Mouse (Mus musculus): ENCODE measurements around the gene Hcar1.

Hcar1 gene

DNA sequence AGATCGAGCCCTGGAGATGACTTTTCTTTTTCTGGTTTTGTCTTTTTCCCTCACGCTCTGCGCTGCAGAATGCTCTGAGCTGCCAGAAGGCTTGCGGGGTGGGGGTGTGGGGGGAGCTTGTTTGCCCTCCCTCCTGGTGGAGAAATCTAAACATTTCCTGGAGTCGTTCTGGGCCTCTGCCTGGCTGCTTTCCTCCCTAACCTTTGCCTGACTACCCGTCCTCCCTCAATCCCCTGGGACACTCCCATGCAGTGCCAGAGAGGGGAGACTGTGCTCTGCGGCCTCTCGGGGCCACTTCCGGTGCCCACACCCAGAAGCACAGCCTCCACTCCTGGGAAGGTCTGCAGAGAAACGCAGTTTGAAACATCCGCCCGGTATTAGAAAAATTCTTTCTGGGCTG, at the start of gene Hcar1:
Hcar1 (minus strand) TSS at position 93 of the 400 bp plus-strand sequence.
- ATAC-seq (ENCODE audit: low TSS enrichment): no peak

DNA sequence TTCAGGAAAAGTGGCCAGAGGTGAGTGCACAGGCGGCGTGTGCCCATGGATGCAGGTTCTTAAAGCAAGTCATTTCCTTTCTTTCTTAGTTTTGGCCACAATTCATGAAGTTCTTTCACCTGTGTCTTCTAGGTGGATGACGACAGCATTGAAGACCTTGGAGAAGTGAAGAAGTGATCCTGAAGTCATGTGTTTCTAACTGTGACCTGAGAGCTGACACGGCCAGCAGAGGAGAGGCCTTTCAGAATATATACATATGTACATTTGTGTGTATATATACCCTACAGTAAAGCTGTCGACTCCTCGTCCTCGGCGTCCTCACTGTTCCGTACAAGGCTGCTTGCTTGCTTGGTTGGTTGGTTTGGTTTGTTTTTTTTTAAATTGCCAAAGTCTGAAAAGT, 47.3 kb upstream of the Hcar1 start, which contains the start of gene Gm43518:
Gm43518 (plus strand) TSS at position 301 of the 400 bp plus-strand sequence.
- ATAC-seq (ENCODE audit: low TSS enrichment): no peak

DNA sequence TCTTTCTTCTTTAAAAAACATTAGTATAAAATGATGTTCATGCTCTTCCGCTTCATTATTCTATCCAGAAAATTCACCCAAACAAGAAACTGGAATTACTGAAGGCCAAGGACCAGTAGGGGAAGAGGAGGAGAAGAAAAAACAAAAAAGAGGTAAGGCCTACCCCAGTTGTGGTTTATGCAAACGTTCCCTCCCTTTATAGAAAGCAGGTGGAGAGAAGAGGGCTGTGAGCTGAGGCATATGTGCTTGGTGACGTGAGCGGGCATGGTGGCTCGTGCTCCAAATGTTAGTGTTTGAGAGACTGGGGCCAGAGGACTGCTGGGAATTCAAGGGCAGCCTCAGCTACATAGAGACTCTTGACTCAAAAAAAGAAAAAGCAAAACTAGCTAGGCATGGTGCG, 42.3 kb upstream of the Hcar1 start:
- ATAC-seq (ENCODE audit: low TSS enrichment): 0 out of 2 replicates have a peak, but pooled peaks have one; percentile 47

DNA sequence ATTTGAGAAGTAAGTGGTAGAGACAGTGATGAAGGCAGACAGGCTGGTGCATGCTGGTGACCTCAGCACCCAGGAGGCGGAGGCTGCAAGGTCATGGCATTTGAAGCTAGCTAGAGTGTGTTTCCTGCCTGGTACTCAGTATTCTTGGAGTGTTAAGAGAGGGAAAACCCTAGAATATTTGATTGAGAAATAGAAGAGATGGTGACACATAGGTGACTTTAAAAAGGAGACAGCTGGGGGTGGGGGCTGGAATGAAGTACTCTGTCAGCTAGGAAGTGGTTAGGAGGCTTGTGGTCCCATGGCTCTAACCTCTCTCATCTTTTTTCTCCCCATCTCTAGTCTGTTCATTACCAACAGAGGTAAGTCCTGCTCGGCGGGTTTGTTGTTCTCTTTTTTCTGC, 35.0 kb upstream of the Hcar1 start:
- ATAC-seq (ENCODE audit: low TSS enrichment): no peak

DNA sequence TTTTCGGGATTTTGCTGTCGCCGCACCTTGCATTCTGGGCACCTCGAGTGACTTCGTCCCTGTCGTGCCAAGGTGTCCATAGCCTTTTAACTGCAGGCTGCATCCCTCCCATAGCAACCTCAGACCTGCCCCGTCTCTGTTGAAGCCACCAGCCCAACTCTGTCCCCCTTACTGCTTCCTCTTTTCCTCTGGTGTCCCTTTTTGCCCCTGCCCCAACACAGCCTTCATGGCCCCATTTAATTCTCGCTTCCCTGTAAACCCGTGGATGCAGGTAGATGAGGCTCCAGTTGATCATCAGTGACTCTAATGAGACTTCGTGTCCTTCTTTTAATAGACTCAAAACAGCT, 27.8 kb upstream of the Hcar1 start:
- ATAC-seq (ENCODE audit: low TSS enrichment): no peak; the same call in 1 of the 2 replicates

DNA sequence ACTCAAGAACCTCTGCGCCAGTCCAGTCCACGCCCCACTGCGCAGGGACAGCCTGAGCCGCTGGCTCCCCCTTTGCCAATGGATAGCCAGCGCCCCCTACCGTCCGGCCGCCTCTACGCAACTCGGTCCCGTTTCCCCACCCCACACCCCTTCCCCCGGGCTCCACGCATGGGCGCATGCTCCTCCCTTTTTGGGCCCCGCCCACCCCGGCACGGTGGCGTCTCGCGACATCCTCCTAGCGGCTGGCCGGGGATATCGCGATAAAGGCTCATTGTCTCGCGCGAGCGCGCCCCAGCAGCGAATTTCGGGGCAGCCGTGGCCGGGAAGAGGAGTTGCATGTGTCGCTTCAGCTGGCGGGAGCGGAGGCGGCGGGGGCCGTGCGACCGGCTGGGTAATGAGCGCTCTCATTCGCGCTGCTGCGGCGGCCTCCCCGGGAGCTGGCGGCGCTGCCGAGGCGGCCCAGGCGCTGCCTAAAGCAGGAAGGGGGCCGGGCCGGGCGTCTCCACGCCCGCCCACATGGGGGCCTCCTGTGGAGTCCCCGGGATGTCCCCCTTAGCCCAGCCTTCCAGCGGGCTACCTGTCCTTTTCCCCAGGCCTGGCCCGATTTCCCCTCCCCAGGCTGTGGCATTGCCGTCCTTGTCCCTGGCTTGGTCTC, 27.3 kb upstream of the Hcar1 start, which contains the start of gene Denr:
Denr (plus strand) TSS at position 200 of the 655 bp plus-strand sequence.
- ATAC-seq (ENCODE audit: low TSS enrichment): peak; percentile 96

DNA sequence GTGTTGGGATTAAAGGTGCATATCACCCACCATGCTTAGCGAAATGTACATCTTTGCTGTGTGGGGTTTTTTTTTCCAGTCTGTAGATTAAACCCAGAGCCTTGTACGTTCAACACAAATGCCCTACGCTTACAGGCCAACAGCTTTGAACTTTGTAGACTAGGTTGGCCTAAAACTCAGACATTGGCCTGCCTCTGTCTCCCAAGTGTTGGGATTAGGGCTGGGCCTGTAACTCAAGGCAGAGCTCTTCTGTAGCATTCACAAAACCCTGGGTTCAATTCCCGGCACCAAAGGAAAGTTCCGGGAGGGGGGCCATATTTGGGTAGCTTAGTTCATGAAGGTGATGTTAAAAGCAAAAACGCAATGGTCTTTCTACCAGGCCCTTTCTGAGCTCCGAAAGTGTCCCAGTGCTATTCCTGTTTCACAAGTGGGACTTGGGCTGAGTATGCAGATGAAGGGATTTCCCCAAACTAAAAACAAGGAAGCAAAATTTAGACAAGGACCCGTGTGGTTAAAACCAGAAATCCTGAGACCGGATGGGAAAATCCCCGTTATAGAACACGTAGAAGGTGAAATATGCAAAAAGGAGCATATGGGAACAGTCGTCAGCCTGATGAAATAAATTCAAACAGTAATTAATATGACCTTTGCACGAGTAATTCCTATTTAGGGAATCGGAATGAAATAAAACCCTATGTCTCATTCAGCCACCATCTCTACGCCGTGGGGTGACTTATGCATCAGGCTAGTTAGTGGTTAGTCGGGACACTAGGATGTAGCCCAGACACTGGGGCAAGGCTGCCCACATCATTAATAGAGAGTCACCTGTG, 26.5 kb upstream of the Hcar1 start:
- no peak for ATAC-seq (ENCODE audit: low TSS enrichment)

DNA sequence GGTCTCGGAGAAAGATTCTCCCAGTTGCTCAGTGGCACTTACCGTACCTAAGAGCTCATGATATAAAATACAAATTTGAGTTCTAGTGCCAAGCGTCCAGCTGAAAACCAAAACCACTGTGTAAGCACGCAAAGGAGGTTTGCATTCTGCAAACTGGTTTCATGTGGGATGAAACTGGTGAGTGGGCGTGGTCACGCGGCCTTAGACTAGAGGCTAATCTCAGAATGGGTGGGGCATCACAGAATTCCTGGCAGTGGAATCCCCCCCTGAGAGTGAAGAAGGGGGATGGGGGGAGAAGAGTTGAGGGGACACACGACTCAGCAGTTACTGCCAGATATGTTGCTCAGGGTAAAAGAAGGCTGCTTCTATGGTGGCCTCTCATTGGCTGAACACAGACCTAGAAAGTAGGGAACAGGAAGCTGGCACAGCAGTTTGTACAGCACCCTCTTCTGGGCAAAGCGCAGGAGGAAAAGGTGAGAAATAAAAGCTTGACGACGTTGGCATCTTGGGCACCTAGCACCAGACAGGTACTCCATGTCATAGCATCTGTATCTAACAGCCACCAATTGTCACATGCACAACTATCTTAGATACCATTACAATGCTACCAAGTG, 24.3 kb upstream of the Hcar1 start:
- no peak for ATAC-seq (ENCODE audit: low TSS enrichment)

DNA sequence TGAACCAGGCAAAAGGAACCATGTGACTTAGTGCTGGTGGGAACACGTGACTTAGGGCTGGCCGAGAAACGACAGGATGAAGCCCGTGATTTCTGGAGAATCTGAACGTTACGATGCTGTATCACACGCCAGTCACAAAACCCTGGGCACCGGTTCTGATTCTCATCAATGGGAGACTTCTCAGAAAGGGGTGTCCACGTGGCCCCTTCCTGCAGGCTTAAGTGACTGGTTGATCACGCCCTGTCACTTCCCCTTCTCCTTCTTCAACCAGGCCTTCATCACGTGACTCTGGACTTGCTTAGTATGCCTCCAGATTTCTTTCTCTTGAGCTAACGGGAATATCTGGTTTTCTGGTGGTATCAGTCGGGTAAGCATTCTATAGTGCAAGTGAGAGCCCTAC, 17.5 kb upstream of the Hcar1 start:
- ATAC-seq (ENCODE audit: low TSS enrichment): no peak

DNA sequence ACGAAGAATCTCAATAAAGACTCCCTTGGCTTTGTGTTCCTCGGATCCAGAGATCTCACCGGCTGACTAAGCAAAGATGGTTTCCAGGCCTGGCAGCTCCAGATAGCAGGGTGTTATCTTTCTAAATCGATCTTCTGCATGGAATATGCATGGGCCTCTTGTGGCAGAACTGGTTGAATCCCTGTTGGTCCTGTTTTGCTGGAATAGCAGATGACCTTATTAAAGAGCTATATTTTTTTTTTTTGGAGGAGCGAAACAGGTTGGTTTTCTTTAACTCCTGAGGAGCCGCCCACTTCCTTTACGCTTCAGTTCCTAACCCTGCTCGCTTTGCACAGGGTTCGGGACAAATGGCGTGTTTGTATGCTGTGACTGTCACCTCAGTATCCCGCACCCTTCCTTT, 16.6 kb upstream of the Hcar1 start:
- no peak for ATAC-seq (ENCODE audit: low TSS enrichment)

DNA sequence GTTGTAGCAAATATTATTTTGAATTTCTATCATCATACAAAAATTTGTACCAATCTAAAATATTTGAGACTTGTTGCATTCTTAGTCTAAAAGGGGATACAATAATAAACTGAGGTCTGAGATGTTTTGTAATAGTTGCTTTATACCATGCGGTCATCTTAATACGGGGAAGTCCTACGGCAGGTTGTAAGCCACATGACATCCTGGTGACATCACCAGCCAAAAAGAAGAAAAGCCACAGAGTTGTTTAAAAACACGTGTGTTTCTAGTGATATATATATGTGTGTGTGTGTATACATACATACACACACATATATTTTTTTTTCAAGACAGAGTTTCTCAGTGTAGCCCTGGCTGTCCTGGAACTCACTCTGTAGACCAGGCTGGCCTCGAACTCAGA, 13.7 kb upstream of the Hcar1 start:
- no peak for ATAC-seq (ENCODE audit: low TSS enrichment)

DNA sequence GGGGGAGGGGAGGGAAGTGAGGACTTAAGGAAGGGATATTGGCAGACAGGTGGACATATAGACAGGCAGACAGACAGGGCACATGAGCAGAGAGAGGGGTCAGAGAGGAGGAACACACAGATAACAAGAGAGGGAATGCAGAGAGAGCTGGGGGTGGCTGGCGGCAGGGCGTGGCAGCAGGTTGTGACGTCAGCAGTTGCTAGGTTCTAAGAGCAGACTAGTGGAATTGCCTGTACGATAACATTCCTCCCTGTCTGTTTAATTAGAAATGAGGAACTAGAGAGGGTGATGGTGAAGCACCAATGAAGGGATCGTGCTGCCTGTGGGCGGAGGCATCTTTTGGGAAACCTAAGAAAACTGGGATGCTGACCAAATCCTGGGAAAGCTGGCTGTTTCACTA, 11.8 kb upstream of the Hcar1 start:
- ATAC-seq (ENCODE audit: low TSS enrichment): no peak

DNA sequence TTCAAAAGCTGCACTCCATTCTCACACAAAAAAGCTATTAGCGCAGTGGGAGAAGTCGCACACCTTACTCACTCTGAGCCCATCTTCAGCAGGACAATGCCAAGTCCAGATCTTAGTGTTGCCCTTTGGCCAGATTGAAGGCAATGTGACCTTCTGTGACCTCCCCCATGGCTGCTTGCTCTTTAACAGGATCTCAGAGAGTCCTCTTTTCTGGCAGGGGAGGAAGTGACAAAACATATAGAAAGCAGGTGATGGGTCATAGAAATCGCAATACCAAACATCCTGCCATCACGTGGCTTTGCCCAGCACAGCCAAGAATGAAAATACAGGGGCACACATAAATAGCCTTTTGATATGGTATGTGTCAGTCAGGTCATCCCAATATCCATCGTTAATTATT, 11.2 kb upstream of the Hcar1 start:
- no peak for ATAC-seq (ENCODE audit: low TSS enrichment)

DNA sequence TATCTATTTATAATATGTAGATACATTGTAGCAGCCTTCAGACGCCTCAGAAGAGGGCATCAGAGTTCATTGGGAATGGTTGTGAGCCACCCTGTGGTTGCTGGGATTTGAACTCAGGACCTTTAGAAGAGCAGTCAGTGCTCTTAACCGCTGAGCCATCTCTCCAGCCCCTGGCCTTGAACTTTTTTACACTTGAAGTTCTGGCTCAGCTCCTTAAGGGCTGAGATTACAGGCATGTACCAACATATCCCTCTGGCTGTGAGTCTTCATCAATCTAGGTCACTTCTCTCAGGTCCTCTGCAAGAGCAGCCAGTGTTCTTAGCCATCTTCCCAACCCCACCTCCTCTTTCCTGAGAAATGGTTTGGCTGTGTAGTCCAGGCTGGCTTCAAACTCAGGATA, 10.5 kb upstream of the Hcar1 start:
- ATAC-seq (ENCODE audit: low TSS enrichment): no peak

DNA sequence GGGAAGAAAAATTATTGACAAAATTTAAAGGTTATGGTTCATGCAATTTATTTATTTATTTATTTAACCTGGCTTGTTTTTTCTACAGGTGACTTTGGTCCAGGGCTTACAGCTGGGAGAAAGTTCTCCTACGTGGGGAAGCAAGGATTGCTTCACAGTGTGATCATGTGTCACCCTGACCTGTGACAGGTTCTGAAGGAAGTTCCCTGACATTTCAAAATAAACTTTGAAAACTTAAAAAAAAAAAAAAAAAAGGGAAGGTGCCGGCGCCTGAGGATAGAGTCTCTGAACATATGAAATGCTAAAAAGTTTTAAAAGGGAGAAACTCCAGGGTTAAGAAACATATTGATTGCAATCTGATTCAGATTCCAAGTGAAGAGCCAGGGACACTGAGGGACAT, 6.5 kb upstream of the Hcar1 start:
- no peak for ATAC-seq (ENCODE audit: low TSS enrichment)

DNA sequence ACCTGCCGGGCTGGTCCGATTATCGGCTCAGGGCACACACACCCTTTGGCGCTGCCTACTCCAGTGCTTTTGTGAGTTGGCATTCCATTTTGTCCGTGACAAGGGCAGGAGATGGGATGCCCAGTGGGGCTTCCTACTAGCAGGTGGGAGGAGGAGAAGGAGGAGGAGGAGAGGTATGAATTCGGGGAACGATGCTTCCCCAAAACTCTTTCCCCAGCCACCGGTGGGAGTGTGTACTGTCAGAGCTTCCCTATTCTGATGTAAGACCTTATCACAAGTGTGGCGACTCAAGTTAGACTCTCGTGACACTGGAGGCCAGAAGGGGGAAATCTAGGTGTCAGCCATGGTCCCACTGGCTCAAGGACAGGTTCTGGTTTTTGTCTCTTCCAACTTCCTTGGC, 4.5 kb upstream of the Hcar1 start:
- no peak for ATAC-seq (ENCODE audit: low TSS enrichment)

DNA sequence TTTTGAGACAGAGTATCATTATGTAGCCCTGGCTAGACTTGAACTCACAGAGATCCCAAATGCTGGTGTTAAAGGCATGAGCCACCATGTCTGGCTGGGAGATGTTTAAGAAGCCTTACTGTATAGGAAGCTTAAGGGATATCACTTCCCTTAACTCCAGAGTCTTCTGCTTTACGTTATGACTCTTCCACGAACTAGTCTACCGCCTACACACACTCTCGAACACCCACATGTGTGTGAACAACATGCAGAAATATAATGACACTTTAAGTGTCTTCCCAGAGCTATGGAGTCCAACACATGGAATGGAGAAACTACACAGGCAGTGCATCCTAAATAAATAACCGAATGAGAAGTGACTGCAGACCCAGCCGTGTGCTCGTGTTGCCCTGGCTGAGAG, 4.1 kb upstream of the Hcar1 start:
- ATAC-seq (ENCODE audit: low TSS enrichment): peak; percentile 62; the same call in 1 of the 2 replicates

DNA sequence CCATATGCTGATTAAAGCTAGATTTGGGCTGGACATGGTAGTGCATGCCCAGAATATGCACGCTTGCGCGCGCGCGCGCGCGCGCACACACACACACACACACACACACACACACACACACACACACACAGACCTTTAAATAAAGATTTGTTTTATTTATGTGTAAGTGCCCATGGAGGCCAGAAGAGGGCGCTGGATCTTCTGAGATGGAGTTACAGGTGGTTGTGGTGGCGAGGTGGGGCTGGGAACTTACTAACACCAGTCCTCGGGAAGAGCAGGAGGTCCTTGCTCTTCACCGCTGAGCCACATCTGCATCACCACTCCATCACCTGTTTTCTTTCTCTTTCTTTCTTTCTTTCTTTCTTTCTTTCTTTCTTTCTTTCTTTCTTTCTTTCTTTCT, 958 bp upstream of the Hcar1 start:
- no peak for ATAC-seq (ENCODE audit: low TSS enrichment)

DNA sequence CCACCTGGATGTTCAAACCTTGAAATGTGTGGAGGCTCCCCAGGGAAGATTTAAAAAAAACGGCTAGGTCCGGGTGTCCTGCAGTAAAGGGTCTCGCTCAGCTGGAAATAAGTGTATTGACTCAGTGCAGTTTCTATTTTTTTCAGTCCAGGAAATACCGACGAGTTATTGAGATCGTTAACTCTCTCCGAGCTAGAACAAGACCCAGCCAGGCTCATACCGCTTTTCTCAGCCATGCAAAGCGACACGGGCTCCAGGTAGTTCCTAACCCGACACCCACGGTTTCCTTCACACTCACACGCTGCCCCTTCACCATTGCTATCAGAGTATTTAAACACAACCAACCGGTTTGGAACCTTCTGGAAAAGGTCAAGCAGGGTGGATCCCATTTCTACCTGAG, 1.8 kb downstream of the Hcar1 start:
- ATAC-seq (ENCODE audit: low TSS enrichment): no peak

DNA sequence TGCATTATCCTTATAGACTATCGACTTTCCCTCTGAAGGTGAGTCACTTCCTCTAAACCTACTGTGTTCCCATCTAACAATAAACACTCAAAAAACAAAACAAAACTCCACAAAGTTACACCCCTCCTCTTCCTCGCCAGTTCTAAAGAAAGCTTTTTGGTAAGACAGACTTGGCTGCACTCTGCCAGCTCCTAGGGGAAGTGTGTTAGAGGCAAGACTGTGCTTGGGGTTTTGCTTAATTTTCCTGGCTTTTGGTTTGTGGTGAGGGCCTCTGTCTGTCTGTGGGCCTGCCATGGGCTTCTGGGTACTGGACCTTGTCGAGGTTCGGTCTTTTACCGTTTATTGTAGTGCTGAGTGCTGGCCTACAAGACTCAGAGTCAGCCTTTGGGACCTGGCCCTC, 5.6 kb downstream of the Hcar1 start:
- no peak for ATAC-seq (ENCODE audit: low TSS enrichment)

DNA sequence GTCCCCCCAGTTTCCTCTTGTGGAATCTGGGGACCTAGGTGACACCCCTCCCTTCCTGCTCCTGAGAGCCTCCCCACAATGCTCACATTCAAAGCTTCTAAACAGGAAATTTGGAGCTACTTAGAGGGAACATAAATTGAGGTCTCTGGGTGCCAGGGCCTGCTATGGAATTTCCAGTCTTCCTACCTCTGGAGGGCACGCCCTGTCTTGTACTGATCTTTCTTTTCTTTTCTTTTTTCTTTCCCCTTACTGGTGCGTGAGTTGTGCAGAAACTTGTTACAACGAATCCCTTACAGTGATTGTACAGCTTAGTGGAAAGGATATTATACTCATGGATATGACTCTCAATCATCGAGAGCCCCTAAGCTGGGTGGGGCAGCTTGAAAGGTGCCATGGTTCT, 10.2 kb downstream of the Hcar1 start:
- no peak for ATAC-seq (ENCODE audit: low TSS enrichment)

DNA sequence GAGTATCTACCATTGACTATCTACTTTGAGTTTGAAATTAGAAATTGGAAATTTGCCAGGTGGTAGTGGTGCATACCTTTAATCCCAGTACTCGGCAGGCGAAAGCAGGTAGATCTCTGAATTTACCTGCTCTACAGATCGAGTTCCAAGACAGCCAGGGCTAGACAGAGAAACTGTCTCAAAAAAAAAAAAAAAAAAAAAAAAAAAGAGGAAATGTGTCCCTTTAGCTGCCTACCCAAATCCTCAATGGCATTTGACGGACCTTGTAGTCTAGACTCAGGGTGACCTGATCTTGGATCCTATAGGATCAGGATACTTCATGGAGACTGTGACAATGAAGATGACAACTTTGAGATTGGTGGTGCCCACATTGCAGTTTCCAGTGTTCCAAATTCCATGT, 13.4 kb downstream of the Hcar1 start:
- no peak for ATAC-seq (ENCODE audit: low TSS enrichment)

DNA sequence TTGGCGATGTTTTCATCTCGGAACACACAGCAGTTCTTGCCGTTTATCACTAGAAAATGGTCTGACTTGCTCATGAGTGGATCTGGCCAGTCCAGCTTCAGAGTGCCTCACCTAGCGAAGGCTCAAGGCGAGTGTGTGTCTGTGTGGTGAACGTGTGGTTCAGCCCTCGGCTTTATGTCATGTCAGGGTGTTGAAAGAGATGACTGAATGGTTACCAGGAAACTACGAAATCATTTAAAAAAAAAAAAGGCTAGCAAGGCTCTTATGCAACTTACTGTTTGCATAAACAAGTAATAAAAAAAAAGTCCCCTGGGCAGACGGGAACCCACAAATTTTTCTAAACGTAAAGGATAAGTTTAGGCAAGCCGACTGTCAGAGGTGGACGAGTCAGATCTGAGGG, 14.5 kb downstream of the Hcar1 start, which contains the start of gene Hcar2:
Hcar2 (minus strand) TSS at position 135 of the 400 bp plus-strand sequence.
- no peak for ATAC-seq (ENCODE audit: low TSS enrichment)

All from frontal cortex, adult (tissue).